ENCODE assay signal across 21 mouse cellular contexts in genomic region chr7:65354908-65355307, GRCm38 (mm10).
DNase-seq lines count a peak whose midpoint lies in the region; ATAC-seq and TF ChIP-seq lines count a peak whose summit lies in the region.
"Had no signal": no experiment of that assay in that cellular context is flagged by ENCODE, and none has a peak within 500 bp of the region (broad histone marks: within the 10 kb centered on the region; RNA-seq: fewer than 3 reads in every experiment).

No protein-coding gene starts in this region.

- ATAC-seq in heart, embryonic 11.5 days (replicated peaks; ENCODE audit: insufficient number of reproducible peaks, low FRiP score, low TSS enrichment), result no peak
- ATAC-seq in heart, embryonic 12.5 days (ENCODE audit: insufficient number of reproducible peaks, low FRiP score), result no peak
- ATAC-seq in kidney, embryonic 15.5 days (replicated peaks; ENCODE audit: low FRiP score), result no peak
- ATAC-seq in lung, embryonic 16.5 days (ENCODE audit: low read depth), result no peak
- ATAC-seq in megakaryocyte-erythroid progenitor cell, adult 5-6 weeks (replicated peaks; ENCODE audit: low FRiP score, low TSS enrichment, poor library complexity, severe bottlenecking), result peak; percentile 68
- ATAC-seq: inflammation-experienced regulatory T-cells, adult 6 months; midbrain, embryonic 15.5 days had no signal

- peak overlapping the region; percentile 22; the same call in 1 of the 2 replicates for H3K27ac ChIP-seq in heart, embryonic 11.5 days (ENCODE audit: low read depth, low read length)
- no peak overlapping the region for H3K27ac ChIP-seq in heart, embryonic 12.5 days (ENCODE audit: poor library complexity, severe bottlenecking)
- 0 out of 2 replicates have a peak overlapping the region, but pooled peaks have one; percentile 32 for H3K27ac ChIP-seq in kidney, embryonic 15.5 days
- peak overlapping the region; percentile 66 for H3K27ac ChIP-seq in lung, embryonic 16.5 days (ENCODE audit: low read length)
- H3K27ac ChIP-seq: forebrain, embryonic 12.5 days; hindbrain, embryonic 13.5 days; limb, embryonic 15.5 days; midbrain, embryonic 15.5 days had no signal

- TF ChIP-seq POLR2A in lung, adult 2 months (IDR thresholded peaks at IDR 0.05; ENCODE audit: borderline replicate concordance, extremely low read depth, low read depth, low read length), result no peak

- no peak overlapping the region for H3K9ac ChIP-seq in heart, embryonic 11.5 days (ENCODE audit: low read depth, low read length)
- no peak overlapping the region for H3K9ac ChIP-seq in heart, embryonic 12.5 days
- no peak overlapping the region for H3K9ac ChIP-seq in kidney, embryonic 15.5 days
- H3K9ac ChIP-seq in lung, embryonic 16.5 days (ENCODE audit: low read length), result no peak overlapping the region
- H3K9ac ChIP-seq: forebrain, embryonic 12.5 days; hindbrain, embryonic 13.5 days; limb, embryonic 15.5 days; midbrain, embryonic 15.5 days had no signal

- no peaks in the 10 kb centered on the region for H3K27me3 ChIP-seq in heart, embryonic 11.5 days (ENCODE audit: control insufficient read depth, insufficient read depth, low read length)
- H3K27me3 ChIP-seq in heart, embryonic 12.5 days (replicated peaks), result no peaks in the 10 kb centered on the region
- no peaks in the 10 kb centered on the region for H3K27me3 ChIP-seq in kidney, embryonic 15.5 days
- no peaks in the 10 kb centered on the region for H3K27me3 ChIP-seq in lung, embryonic 16.5 days (ENCODE audit: control insufficient read depth, insufficient read depth, low read depth, low read length)
- H3K27me3 ChIP-seq: forebrain, embryonic 12.5 days; hindbrain, embryonic 13.5 days; limb, embryonic 15.5 days; midbrain, embryonic 15.5 days had no signal

- no peaks in the 10 kb centered on the region for H3K9me3 ChIP-seq in heart, embryonic 11.5 days (replicated peaks; ENCODE audit: control insufficient read depth, low read length)
- H3K9me3 ChIP-seq in heart, embryonic 12.5 days (replicated peaks), result no peaks in the 10 kb centered on the region
- H3K9me3 ChIP-seq in kidney, embryonic 15.5 days (replicated peaks), result no peaks in the 10 kb centered on the region
- H3K9me3 ChIP-seq in lung, embryonic 16.5 days (ENCODE audit: control insufficient read depth, low read length), result no peaks in the 10 kb centered on the region
- H3K9me3 ChIP-seq: forebrain, embryonic 12.5 days; hindbrain, embryonic 13.5 days; limb, embryonic 15.5 days; midbrain, embryonic 15.5 days had no signal

- TF ChIP-seq CTCF in lung, adult 2 months (IDR thresholded peaks at IDR 0.05; ENCODE audit: insufficient read depth, low read length), result no peak

- H3K4me3 ChIP-seq in heart, embryonic 11.5 days (ENCODE audit: low read depth, low read length), result no peak overlapping the region
- no peak overlapping the region for H3K4me3 ChIP-seq in heart, embryonic 12.5 days
- no peak overlapping the region for H3K4me3 ChIP-seq in kidney, embryonic 15.5 days (replicated peaks)
- no peak overlapping the region for H3K4me3 ChIP-seq in lung, embryonic 16.5 days (ENCODE audit: low read length)
- no peak overlapping the region for H3K4me3 ChIP-seq in lung, adult 2 months (replicated peaks; ENCODE audit: extremely low read depth, low read depth, low read length)
- H3K4me3 ChIP-seq: forebrain, embryonic 12.5 days; hindbrain, embryonic 13.5 days; limb, embryonic 15.5 days; midbrain, embryonic 15.5 days; myocyte had no signal

- H3K36me3 ChIP-seq in heart, embryonic 11.5 days (ENCODE audit: control insufficient read depth, insufficient read depth, low read length), result no peaks in the 10 kb centered on the region
- H3K36me3 ChIP-seq in heart, embryonic 12.5 days, result no peaks in the 10 kb centered on the region
- peaks cover 4% of the 10 kb centered on the region for H3K36me3 ChIP-seq in kidney, embryonic 15.5 days
- H3K36me3 ChIP-seq in lung, embryonic 16.5 days (ENCODE audit: control insufficient read depth, insufficient read depth, low read length), result peaks cover 2% of the 10 kb centered on the region; the same call in 1 of the 2 replicates
- H3K36me3 ChIP-seq: forebrain, embryonic 12.5 days; hindbrain, embryonic 13.5 days; limb, embryonic 15.5 days; midbrain, embryonic 15.5 days had no signal

- H3K4me2 ChIP-seq in heart, embryonic 11.5 days, result no peak overlapping the region
- H3K4me2 ChIP-seq in heart, embryonic 12.5 days, result no peak overlapping the region
- H3K4me2 ChIP-seq in kidney, embryonic 15.5 days, result no peak overlapping the region
- H3K4me2 ChIP-seq in lung, embryonic 16.5 days (ENCODE audit: low read depth, low read length), result 0 out of 2 replicates have a peak overlapping the region, but pooled peaks have one; percentile 8
- H3K4me2 ChIP-seq: forebrain, embryonic 12.5 days; hindbrain, embryonic 13.5 days; limb, embryonic 15.5 days; midbrain, embryonic 15.5 days had no signal

- DNase-seq in kidney, adult 11 months, result no peak
- DNase-seq in lung, adult 2 months, result no peak
- DNase-seq: adrenal gland, adult 2 months; cerebellum, adult 2 months; cerebellum, postnatal 36 days; gastrocnemius, postnatal 14 days; kidney, adult 9 months; right cerebral cortex, postnatal 14 days; spleen, adult 18-20 months; thymus, adult 18-20 months had no signal

- peaks cover 33% of the 10 kb centered on the region for H3K4me1 ChIP-seq in heart, embryonic 11.5 days (ENCODE audit: control insufficient read depth, insufficient read depth, low read length)
- H3K4me1 ChIP-seq in heart, embryonic 12.5 days (replicated peaks), result peaks cover 38% of the 10 kb centered on the region
- peaks cover 35% of the 10 kb centered on the region for H3K4me1 ChIP-seq in kidney, embryonic 15.5 days
- H3K4me1 ChIP-seq in lung, embryonic 16.5 days (replicated peaks; ENCODE audit: control insufficient read depth, insufficient read depth, low read length), result peaks cover 32% of the 10 kb centered on the region
- peaks cover 34% of the 10 kb centered on the region for H3K4me1 ChIP-seq in lung, adult 2 months (ENCODE audit: control insufficient read depth, insufficient read depth, low read length)

- WGBS in heart, embryonic 11.5 days (ENCODE audit: insufficient replicate concordance), result 54% methylated on average over 2 of the region's 2 CpGs
- 38% methylated on average over 2 of the region's 2 CpGs for WGBS in heart, embryonic 12.5 days
- 44% methylated on average over 2 of the region's 2 CpGs for WGBS in kidney, embryonic 15.5 days
- 34% methylated on average over 2 of the region's 2 CpGs for WGBS in lung, embryonic 16.5 days
- 20% methylated on average over 2 of the region's 2 CpGs for WGBS in lung, adult 2 months
